Mouse (Mus musculus): Measurements from ENCODE around the gene Lrrc4.

GRCm38 (mm10) chr6:28674686-28675085 lies 156.9 kb downstream of the Lrrc4 start:
- TF ChIP-seq POLR2A (IDR thresholded peaks at IDR 0.05; ENCODE audit: insufficient read depth, low read length) = no peak
- TF ChIP-seq EP300 (IDR thresholded peaks at IDR 0.05; ENCODE audit: insufficient read depth, low read depth, low read length) = no peak

Measured in ES-Bruce4 (cell line).